Mouse (Mus musculus): ENCODE results near the gene Ubap2l.

Ubap2l gene

DNA sequence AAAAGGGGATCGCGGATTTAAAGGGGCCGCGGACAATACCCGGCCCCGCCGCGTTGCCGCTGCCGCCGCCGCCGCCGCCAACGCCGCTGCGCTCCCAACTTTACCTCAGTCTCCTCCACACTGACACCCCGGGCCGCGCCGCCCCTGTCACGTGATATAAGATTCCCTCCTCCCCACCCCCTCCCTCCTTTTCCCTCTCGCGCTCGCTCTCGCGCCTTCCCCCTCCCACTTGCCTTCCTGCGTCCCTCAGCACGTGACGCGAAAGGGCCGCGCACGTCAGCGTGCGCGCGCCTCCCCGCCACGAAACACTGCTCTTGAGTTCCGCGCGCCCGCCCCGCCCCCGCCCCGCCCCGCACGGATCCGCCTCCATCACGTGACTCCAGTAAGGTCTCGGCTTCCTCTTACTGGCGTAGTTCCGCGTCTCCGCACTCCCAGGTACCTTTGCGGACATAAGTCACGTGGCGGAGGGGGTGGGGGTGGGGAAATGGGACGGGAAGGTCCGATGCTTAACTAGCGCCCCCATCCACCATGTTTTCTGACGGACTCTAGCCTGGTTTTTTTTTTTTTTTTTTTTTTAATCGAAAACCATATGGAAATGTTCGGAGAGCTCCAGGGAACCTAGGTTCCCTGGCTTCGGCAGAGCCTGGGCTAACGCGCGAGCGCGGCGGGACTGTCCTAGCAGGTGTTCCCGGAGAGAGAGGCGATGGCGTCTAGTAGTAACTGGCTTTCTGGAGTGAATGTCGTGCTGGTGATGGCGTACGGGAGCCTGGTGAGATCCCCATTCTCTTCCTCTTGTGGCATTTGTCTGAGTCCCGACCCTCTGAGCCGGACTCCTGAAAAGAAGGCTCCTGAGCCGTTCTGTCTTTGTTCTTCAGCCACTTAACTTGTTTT, at the start of gene Ubap2l:
Gene Ubap2l, minus strand, starts transcription at position 278 of the 891 bp plus-strand sequence.
- peak; percentile 98 for DNase-seq (ENCODE audit: low spot score)

DNA sequence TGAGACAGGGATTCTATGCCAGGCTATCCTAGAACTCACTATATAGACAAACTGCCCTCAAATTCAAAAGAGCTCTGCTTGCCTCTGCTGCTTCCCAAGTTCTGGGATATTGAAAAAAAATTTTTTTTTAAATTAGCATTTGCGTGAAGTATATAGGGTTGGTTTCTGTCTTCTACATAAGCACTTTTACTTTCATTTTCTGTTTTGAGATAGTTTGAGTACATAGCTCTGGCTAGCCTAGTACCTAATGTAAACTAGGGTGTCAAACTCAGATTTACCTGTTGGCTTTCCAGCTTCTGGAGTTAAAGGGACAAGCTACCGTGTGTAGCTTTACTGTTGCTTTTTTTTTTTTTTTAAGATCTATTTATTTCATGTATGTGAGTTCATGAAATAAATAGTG, 49.2 kb upstream of the Ubap2l start:
- DNase-seq (ENCODE audit: low spot score) = no peak

DNA sequence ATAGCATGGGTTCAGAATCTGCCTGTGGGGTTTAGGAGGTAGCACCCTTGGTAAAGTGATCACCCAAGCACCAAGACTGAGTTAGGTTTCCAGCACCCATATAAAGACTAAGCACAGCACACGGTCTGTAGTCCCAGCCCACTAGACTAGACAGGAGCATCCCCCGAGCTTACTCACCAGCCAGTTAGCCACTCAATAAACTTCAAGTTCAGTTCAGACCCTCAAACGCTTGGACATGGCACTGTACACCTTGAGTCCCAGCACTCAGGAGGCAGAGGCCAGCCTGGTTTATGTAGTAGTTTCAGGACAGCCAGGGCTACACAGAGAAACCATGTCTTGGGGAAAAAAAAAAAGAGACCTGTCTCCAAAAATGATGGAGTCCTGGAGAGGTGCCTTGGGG, 48.6 kb upstream of the Ubap2l start:
- no peak for DNase-seq (ENCODE audit: low spot score)

DNA sequence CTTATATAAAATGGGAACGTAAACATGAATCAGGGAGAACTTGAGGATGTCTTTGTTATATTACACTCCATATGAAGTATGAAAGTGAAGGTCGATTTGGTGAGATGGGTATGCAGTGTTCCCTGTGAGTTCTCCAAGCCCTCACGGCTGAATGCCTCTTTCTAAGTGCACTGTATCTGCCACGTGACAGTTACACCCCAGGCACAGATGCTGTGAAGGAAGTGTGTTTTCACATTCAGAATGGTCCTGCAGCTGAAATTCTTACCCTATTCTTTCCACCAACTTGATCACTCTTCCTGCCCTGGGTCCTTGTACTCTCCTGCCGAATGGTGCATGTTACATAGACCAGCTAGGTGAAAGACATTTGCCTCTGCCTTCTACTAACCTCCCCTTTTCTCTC, 45.5 kb upstream of the Ubap2l start:
- DNase-seq (ENCODE audit: low spot score) = no peak

DNA sequence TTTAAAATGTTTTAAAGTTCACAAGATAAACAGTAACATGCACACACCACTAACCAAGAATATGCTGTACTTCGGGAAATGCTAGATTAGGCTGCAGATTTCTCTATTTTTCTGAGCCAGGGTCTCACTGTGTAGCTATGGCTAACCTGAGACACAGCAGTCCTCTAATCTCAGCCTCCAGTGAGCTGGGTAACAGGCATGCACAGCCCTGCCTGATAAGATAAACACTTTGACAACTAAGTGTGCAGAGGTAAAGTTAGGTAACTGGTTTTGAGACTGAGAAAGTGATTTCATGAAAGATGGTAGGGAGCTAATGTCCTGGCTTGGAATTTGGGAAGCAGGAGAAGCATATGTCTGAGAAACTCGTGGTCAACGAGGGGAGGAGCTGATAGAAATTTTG, 42.0 kb upstream of the Ubap2l start:
- no peak for DNase-seq (ENCODE audit: low spot score)

DNA sequence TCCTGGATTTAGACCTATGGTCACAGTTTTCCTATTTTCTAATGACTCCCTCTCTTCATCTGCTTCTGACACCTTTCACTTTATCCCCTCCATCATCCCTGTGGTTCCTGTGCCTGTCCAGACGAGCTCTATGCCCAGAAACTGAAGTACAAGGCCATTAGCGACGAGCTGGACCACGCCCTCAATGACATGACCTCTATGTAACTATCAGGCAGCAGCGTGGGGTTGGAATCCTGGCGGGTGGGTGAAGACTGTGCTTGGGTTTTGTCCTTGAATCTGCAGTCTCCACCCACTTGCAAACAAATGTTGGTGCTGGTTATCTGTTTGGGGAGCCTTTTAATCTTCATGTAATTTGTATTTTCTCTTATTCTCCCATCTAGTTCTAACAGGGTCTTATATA, 38.5 kb upstream of the Ubap2l start:
- DNase-seq (ENCODE audit: low spot score) = no peak

DNA sequence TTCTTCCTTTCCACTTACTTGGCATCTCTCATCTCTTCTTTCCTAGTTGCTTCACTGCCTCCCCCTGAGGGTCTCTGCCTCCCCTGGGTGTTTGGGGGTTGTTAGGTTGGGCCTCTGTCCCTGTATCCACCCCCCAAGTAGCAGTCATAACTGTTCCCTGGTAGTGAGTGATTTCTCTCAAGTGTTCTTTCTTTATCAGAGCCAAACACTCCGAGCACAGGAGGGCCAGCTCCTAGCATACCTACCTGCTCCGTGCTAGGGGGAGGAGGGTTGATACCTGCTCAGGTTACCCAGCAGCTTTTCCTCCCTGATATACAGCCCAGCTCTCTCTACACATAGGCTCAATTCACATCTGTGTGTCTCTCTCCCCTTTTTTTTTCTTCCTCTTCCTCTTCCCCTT, 36.2 kb upstream of the Ubap2l start:
- no peak for DNase-seq (ENCODE audit: low spot score)

DNA sequence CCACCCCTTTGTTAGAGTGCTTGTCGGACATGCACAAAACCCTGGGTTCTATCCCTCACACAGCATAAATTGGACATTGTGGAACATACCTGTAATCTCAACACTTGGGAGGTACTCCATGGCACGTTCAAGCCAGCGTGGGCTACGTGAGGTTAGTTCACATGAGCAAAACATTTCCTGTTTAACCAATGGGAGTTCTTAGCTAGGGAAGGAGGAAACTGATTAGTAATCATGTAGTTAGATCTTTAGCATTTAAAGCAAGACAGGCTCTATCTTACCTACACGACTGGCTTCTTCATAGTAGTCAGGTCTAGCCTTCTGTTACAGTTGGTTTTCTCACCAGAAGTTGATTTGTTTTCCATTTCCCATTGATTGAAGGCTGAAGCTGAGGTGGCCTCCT, 33.6 kb upstream of the Ubap2l start:
- DNase-seq (ENCODE audit: low spot score) = no peak

DNA sequence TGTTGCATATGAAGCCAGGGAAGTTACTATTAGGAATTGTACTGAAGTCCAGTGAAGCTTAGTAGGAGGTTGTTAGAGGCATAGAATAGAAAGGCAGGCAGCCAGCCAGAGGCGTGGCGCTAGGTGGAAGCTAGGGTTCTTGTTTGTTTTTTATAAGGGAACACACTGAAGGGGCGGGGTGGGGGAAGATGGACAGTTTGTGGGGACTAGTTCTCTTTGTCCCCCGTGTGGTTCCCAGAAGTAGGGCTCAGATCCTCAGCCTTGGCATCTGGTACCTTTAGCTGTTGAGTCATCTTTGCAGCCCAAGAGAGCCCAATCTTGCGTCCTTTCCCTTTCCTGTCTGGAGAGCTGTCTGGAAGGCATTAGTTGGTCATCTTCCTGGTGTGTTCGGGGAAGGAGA, 32.9 kb upstream of the Ubap2l start:
- no peak for DNase-seq (ENCODE audit: low spot score)

DNA sequence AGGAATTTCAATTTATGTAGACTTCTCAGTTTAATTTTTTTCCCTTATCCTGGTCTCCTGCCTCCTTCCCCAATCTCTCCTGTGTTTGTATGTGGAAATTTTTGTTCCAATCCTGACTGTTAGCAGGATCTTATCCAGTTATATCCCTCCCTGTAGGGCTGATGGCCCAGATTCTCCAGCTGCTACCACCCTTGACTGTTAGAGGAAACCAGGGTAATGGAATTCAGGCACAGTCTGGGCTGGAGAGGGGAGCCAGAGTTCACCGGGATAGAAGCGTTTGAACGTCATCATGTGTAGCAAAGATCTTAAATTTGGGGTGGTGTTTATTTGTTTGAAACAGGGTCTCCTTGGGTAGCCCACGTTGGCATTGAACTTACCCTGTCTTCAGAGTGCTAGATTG, 32.4 kb upstream of the Ubap2l start:
- no peak for DNase-seq (ENCODE audit: low spot score)

DNA sequence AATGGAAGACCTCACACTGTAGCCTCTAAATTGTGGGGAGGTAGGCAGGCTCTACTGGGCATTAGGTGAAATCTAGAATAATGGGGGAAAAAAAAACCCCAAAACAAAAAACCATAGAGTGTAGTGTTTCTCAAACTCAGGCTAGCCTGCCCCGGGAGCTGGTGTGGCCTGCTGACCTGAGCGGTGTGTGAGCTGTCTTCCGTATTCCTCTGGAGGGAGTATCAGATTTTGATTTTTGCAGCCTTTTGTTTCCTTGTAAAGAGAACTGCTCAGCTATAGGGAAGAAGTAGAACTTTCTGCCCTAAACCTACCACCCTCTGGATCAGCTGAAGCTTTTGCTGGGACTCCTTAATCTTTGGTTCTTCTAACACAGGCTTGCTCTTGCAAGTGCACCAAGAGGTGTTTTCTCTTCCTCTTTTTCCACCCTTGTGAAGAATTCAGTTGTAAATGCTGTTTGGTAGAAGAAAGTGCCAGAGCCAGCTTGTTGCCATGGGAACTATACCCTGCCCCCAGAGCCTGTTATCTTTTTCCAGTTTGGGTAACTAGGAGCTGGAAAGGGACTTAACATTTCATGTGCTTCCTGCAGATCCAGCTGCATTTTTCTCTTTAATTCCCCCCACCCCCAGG, 31.4 kb upstream of the Ubap2l start:
- DNase-seq (ENCODE audit: low spot score) = peak; percentile 34

DNA sequence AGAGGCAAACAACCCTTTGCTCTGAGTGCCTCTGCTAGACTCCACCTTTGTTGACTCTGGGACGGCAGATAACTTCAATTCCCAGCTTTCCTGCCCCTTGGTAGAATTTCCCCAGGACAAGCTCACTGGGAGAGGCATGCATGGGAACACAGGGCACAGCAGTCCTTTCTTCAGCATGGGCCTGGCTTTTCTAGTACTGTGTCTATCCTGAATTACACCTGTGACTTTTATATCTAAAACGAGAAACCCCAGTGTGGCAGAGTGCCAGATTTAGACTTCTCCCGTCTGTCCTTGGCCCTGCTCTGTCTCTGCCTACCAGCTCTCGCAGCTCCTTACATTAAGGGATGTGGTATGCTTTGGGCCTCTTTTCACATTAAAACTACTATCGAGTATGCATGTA, 30.6 kb upstream of the Ubap2l start:
- DNase-seq (ENCODE audit: low spot score) = no peak

DNA sequence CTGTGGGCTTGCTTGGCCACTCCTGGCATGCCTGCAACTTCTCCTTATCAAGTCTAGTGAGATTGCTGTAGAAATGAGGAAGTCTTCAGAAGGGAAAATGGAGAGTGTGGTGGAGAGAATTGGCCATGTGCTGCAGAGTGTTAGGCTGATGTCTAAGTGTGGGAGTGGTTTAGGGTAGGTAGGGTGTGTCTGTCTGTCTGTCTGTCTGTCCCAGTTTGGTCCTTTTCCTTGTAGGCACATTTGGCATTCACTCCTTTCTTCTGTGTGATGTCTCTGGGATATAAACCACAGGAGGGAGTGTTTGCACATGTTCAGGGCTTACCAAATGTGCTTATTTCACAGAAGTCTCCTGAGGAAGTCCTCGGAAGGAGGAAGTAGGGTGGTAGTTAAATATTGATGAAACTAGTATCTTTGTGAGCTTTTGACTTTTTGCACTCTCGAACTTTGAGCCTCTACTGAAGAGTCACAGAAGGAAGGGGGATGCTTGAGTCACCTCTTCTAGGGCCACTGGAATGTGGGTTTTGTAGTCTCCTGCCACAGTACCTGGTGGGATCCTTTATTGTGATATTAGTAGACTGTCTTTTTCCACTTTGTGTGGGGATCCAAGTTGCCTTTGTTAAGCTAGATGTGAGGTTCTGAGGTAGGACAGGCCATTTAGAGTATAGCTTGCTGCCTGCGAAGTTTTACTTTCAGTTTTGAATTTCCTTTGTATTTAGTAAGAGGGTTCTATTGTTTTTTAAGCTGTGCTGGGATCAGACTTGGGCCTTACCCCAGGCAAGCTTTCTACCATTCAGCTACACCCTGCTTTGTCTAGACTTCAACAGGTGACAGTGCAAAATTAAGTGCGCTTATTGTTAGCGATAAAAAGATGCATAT, 29.2 kb upstream of the Ubap2l start:
- no peak for DNase-seq (ENCODE audit: low spot score)

DNA sequence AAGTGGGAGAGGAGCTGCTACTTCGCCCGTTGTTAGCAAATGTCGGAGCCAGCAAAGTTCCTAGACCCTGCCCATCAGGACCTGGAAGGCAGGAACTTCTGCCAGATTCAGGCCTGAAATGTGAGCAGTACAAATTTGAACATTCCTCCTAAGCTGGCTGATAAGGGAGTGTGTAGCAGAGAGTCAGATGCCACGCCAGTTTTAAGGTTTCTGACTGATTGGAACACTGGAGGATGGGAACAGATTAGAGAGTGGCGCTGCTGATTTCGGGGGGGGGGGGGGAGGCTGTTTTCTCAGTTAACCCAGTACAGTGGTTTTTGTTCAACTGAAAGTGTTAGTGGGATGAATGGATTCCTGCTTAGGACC, 28.1 kb upstream of the Ubap2l start:
- no peak for DNase-seq (ENCODE audit: low spot score)

DNA sequence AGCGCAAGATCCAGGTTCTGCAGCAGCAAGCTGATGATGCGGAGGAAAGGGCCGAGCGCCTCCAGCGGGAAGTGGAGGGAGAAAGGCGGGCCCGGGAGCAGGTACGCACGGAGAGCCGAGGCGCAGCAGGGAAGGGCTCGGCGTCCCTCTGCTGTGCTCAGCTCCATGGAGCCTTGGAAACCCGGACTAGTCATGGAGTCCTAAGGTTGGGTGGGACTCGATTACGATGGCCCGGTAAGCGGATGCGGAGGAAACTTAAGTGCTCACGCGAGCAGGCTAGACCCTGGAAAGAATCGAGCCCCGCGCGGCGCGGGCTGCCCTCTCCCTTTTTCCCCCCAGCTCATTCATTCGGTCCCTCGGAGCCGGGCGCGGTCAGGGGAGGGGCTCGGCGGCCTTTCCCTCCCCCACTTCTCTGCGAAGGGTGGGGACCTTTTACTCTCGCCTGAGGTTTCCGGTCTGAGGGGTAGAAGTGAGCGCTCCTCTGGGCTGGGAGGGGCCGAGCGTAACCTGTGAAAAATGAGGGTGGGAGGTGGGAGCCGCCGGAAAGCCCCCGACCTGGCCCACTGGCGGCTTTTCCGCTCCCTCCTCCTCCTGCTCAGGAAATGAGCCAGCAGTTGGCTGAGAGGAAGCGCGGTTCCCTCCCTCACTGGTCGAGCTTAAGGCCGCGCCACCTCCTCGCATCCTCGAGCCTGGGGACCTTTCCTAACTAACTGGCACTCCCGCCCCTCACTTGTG, 27.5 kb upstream of the Ubap2l start:
- DNase-seq (ENCODE audit: low spot score) = peak; percentile 71

DNA sequence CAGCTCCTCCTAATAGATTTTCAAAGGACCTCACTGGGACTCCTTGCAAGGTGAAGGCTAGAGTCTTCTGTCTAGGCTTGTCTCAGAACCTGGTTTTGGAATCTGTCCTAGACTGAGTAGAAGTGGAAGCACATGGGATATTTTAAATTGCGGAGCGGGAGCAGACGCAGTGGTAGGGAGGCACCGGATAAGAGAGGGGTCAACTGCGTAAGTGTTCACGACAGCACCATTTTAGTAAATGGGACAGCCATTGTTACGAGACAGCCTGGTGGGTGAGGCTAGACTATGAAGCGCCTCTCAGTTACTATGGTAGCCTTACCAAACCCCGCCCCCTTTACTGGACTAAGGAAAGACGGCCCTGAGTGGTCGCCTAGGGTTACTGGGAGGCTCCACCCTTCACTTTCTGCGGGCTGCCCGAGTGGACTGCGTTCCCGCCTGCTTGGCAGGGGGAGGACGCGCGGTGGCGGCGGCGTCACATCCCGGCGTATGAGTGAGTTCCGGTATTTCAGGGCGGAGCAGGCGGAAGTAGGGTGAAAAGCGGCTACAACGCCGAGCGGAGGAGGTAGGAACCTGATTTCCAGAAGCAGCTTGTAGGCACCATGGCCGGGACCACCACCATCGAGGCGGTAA, 26.8 kb upstream of the Ubap2l start:
- peak; percentile 97 for DNase-seq (ENCODE audit: low spot score)

DNA sequence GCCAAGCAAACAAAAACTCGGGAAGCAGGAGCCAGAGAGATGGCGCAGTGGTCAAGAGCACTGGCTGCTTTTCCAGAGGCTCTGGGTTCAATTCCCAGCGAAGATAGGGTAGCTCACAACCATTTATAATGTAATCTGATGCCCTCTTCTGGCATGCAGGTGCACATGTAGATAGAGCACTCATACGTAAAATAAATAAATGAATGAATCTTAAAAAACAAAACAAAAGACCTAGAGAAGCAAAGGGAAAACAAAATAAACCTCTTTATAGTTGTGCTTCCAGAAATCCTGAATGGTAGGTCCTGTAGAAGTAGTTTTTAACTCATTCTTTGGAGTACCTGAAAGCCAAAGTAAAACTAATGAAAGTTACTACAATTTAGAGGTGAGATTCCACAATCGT, 25.8 kb upstream of the Ubap2l start:
- no peak for DNase-seq (ENCODE audit: low spot score)

DNA sequence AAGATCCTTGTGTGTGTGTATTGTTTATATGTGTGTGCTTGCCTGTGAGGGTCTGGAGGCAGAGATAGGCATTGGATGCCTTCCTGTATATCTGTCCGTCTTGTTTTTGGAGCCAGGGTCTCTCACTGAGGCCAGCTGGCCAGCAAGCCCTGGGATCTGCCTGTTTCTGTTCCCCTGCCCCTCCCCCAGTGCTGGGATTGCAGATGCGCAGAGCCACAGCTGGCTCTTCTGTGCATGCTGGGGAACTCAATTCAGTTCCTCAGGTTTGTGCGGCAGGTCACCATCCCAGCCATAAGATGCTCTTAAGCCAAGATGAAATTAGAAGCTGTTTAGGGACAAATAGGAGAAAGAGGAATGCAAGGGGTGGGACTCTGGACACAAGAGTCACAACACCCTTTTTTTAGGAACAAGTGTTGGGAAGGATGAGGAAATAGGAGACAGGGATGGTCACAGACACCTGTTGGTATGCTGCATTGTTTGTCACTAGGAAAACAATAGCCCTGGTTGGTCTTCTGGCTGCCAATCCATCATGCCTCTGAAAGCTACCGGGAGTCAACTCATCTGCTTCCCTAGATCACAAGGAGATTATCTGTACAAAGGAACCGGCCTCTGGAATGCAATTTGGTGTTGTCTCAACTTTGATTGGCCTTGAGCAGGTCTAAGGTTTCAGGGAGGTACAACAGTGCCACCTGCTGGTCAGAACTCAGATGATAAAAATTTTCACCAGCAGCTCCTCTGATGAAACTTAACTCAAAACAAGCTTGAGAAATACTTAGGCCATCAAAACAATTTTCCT, 24.7 kb upstream of the Ubap2l start:
- DNase-seq (ENCODE audit: low spot score) = peak; percentile 89

DNA sequence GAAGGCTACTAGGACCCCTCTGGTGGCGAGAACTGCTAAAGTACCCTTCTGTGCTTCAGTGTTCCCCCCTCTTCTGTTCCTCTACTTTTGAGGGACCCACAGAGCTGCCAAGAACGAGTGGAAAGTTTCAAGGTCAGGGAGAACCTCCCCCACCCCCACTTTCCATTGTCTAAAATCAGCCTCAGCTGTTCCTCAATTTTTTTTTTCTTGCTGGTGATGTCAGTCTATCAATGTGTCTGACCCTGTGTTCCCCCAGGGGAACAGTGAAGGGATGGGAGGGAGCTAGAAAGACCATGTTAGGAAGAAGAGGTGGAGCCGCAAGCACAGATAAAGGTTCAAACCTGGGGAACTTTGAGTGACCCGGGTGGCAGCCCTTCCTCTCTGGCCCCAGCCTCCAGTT, 19.9 kb upstream of the Ubap2l start, which contains the start of gene Tpm3:
Gene Tpm3, plus strand, starts transcription at position 356 of the 400 bp plus-strand sequence.
- DNase-seq (ENCODE audit: low spot score) = no peak

DNA sequence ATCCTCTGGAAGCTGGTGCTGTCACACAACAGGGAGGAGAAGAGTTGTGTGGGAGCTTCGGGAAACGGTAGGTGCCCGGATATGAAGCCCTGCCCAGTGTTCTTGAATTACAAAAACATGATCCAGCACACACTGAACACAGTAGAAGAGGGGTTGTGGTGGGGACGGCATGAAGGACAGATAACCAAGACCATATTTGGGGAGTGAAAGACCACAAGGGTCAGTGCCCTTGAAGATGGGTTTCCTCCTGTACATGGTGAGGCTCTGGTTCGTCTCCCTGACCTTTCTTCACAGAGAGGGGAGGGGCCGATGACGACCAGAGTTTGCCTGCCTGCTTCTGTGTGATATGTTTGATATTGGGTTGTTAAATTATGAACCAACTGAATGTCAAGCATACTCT, 17.3 kb upstream of the Ubap2l start:
- no peak for DNase-seq (ENCODE audit: low spot score)

DNA sequence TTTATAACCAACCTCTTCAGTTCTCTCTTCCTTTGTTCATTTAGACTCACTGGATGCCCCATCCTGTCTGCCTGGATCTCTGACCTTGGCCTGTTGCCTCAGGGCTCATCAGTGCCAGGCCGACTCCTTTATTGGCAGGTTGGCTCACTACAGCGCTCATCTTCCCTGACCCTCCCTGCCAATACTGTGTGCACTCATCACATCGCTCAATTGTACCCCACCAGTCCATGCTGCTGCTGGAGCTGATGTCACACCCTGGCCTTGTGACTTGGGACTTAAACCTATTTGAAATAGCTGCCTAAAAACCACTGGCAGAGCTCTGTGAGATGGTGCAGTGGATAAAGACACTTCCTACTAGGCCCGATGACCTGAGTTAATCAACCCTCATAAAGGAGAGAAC, 15.4 kb upstream of the Ubap2l start:
- no peak for DNase-seq (ENCODE audit: low spot score)

All from MN1 (cell line).